Mouse (Mus musculus) ES-E14 (cell line): ENCODE results near the gene Prpsap1.

Experiments
- CHD2 ChIP-seq: IDR thresholded peaks from 2 replicates; pipeline ENCODE4 v1.6.1; 2014; ENCODE audit warnings: mild to moderate bottlenecking, low read depth, low read length, inconsistent platforms
- HCFC1 ChIP-seq: IDR thresholded peaks from 2 replicates; pipeline ENCODE4 v1.6.1; 2012; ENCODE audit warnings: low read length, inconsistent platforms, borderline replicate concordance; ENCODE audit not compliant: insufficient read depth
- MAFK ChIP-seq: IDR thresholded peaks from 2 replicates; pipeline ENCODE4 v1.6.1; 2014; ENCODE audit warnings: mild to moderate bottlenecking, low read depth, low read length, inconsistent platforms; ENCODE audit not compliant: insufficient read depth
- ZC3H11A ChIP-seq: IDR thresholded peaks from 2 replicates; pipeline ENCODE4 v1.6.1; 2012; ENCODE audit warnings: low read depth, mild to moderate bottlenecking, inconsistent platforms, low read length, borderline replicate concordance

GRCm38 (mm10) chr11:116436725-116437331 lies 57.2 kb downstream of the Prpsap1 start:
- TF ChIP-seq CHD2, result no peak
- no peak for TF ChIP-seq MAFK
- no peak for TF ChIP-seq ZC3H11A
- TF ChIP-seq HCFC1, result no peak
